Mouse (Mus musculus): ENCODE measurements around the gene Pax1. TPM values are rescaled to one million over a fixed set of nuclear protein-coding genes. Genes with fewer than 3 reads are reported as not detected.

Gene Pax1
- polyA plus RNA-seq, 1 experiment from 2014 or later: not detected

DNA sequence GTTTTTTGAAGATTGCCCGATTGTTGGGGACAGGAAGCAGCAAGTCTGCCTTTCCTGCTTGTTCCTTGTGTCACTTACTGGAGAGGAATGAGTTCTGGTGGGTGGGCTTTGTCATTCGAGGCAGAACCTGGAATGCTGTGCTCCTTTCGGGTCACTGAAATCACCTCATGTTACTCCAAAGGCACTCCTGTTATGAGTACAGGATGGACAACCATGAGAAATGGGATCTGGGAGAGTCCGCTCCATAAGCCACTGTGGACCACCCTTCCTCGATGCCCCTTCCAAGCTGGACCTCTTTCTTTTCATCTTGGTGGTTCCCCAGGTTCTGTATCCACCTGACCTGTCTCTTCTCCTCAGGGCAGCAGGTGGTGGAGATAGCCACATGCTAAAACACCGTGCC, 2.5 kb downstream of the Pax1 start:
- CTCF ChIA-PET: no interaction called here
- no peak for DNase-seq (ENCODE audit: low read depth, low spot score)
- no peak for ATAC-seq
- POLR2A ChIA-PET: no interaction called here
- TF ChIP-seq CTCF (IDR thresholded peaks at IDR 0.05): no peak
- in situ Hi-C loops (cut with MboI; ENCODE audit: low pct_unique_long_range_greater_than_20kb): no loop called here
- peaks cover 71% of the 10 kb centered on the region for H3K27me3 ChIP-seq

GRCm38 (mm10) chr2:147364982-147365907, 3.5 kb downstream of the Pax1 start:
- H3K27me3 ChIP-seq: peaks cover 64% of the 10 kb centered on the region
- ChIA-PET CTCF (no interaction called here), POLR2A (no interaction called here)
- in situ Hi-C loops (cut with MboI; ENCODE audit: low pct_unique_long_range_greater_than_20kb): no loop called here
- no peak for ATAC-seq
- DNase-seq (ENCODE audit: low read depth, low spot score): no peak
- no peak for TF ChIP-seq CTCF (IDR thresholded peaks at IDR 0.05)

DNA sequence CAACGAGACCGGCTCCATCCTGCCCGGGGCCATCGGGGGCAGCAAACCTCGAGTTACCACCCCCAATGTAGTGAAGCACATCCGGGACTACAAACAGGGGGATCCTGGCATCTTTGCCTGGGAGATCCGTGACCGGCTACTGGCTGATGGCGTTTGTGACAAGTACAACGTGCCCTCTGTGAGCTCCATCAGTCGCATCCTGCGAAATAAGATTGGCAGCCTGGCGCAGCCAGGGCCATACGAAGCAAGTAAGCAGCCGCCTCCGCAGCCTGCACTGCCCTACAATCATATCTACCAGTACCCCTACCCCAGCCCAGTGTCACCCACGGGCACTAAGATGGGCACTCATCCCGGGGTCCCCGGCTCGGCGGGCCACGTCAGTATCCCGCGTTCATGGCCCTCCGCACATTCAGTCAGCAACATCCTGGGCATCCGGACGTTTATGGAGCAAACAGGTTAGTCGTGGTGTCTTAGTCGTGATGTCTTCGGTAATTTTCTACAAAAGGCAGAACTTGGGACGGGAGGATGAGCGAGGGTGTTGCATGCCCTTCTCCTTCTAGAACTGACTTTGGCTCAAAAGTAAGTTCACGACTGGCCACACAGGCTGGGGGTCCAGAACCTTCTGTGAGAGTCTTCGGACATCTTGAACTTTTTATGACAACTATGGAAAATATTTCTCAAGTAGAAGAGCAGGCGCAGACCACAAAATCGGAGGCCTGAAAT, 4.3 kb downstream of the Pax1 start:
- CTCF ChIA-PET: no interaction called here
- DNase-seq (ENCODE audit: low read depth, low spot score) (no peak), ATAC-seq (no peak)
- in situ Hi-C loops (cut with MboI; ENCODE audit: low pct_unique_long_range_greater_than_20kb): no loop called here
- H3K27me3 ChIP-seq: peaks cover 57% of the 10 kb centered on the region
- POLR2A ChIA-PET: no interaction called here
- TF ChIP-seq CTCF (IDR thresholded peaks at IDR 0.05): no peak

GRCm38 (mm10) chr2:147367246-147367820, 5.6 kb downstream of the Pax1 start:
- ATAC-seq (no peak), DNase-seq (ENCODE audit: low read depth, low spot score) (no peak)
- ChIA-PET POLR2A (no interaction called here), CTCF (no interaction called here)
- H3K27me3 ChIP-seq: peaks cover 55% of the 10 kb centered on the region
- no peak for TF ChIP-seq CTCF (IDR thresholded peaks at IDR 0.05)
- in situ Hi-C loops (cut with MboI; ENCODE audit: low pct_unique_long_range_greater_than_20kb): no loop called here

GRCm38 (mm10) chr2:147367911-147368591, 6.3 kb downstream of the Pax1 start:
- ATAC-seq (no peak), DNase-seq (ENCODE audit: low read depth, low spot score) (no peak)
- ChIA-PET POLR2A (no interaction called here), CTCF (no interaction called here)
- TF ChIP-seq CTCF (IDR thresholded peaks at IDR 0.05): no peak
- H3K27me3 ChIP-seq: peaks cover 52% of the 10 kb centered on the region
- in situ Hi-C loops (cut with MboI; ENCODE audit: low pct_unique_long_range_greater_than_20kb): no loop called here

- ATAC-seq (no peak), DNase-seq (ENCODE audit: low read depth, low spot score) (no peak)
- H3K27me3 ChIP-seq: peaks cover 53% of the 10 kb centered on the region
- CTCF ChIA-PET: no interaction called here
- no peak for TF ChIP-seq CTCF (IDR thresholded peaks at IDR 0.05)
- POLR2A ChIA-PET: no interaction called here
- in situ Hi-C loops (cut with MboI; ENCODE audit: low pct_unique_long_range_greater_than_20kb): no loop called here
Observed at GRCm38 (mm10) chr2:147369561-147369960, 7.8 kb downstream of the Pax1 start.

DNA sequence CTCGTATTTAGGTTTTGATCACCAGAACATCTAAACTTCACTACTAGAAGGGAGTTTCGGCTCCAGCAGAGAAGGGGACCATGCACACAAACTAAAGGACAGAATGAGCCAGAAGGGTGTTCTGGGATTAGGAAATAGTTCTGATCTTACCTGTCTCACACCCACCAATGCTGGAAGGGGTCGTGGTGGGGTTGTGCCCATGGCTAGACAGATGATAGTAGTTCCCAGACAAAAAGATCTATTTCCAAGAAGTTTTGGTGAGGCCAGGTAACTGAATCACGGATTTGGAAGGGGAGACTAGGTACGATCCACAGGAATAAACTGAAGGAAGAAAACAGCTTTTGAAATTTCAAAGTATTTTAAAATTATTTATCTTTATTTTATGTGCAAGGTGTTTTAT, 8.4 kb downstream of the Pax1 start:
- no peak for ATAC-seq
- TF ChIP-seq CTCF (IDR thresholded peaks at IDR 0.05): no peak
- peaks cover 53% of the 10 kb centered on the region for H3K27me3 ChIP-seq
- DNase-seq (ENCODE audit: low read depth, low spot score): no peak
- ChIA-PET CTCF (no interaction called here), POLR2A (no interaction called here)
- in situ Hi-C loops (cut with MboI; ENCODE audit: low pct_unique_long_range_greater_than_20kb): no loop called here

GRCm38 (mm10) chr2:147371289-147371688, 9.6 kb downstream of the Pax1 start:
- DNase-seq (ENCODE audit: low read depth, low spot score) (no peak), ATAC-seq (no peak)
- H3K27me3 ChIP-seq: peaks cover 43% of the 10 kb centered on the region
- in situ Hi-C loops (cut with MboI; ENCODE audit: low pct_unique_long_range_greater_than_20kb): no loop called here
- no peak for TF ChIP-seq CTCF (IDR thresholded peaks at IDR 0.05)
- CTCF ChIA-PET: no interaction called here
- POLR2A ChIA-PET: no interaction called here

GRCm38 (mm10) chr2:147371840-147372239, 10.1 kb downstream of the Pax1 start:
- in situ Hi-C loops (cut with MboI; ENCODE audit: low pct_unique_long_range_greater_than_20kb): no loop called here
- DNase-seq (ENCODE audit: low read depth, low spot score) (no peak), ATAC-seq (no peak)
- POLR2A ChIA-PET: no interaction called here
- no peak for TF ChIP-seq CTCF (IDR thresholded peaks at IDR 0.05)
- CTCF ChIA-PET: no interaction called here
- H3K27me3 ChIP-seq: peaks cover 45% of the 10 kb centered on the region

DNA sequence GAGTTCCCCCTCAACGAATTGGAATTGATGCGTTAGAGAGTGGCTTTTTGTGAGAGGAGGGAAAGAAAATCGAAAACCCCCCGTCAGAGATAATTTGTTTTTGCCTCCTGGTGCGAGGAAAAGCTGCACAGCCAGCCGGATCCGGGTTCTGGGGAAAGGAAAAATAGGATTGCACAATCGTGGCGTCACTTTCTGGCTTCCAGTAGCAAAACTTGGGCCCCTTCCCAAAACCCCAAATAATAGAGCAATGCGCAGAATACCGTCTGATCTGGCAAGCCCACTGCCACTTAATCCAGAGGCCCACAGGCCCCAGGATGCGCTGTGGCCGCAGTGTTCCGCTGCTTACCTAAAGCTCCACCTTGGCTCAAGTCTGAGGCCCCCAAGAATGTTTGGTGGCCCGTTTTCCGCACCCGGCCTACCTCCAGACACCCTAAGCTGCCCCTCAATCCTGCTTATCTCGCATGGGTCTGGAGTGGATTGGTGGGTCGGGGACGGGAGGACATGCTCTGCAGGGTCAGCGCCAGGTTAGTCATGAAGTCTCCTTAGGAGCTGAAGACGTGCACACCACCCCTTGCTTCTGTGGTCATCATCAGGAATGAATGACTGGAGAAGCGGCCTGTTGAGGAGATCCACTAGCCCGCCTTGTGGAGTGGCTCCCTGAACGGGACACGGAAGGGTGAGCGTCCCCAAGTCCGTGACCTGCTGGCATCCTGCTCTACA, 11.4 kb downstream of the Pax1 start:
- DNase-seq (ENCODE audit: low read depth, low spot score): no peak
- no peak for ATAC-seq
- POLR2A ChIA-PET: no interaction called here
- H3K27me3 ChIP-seq: peaks cover 43% of the 10 kb centered on the region
- in situ Hi-C loops (cut with MboI; ENCODE audit: low pct_unique_long_range_greater_than_20kb): no loop called here
- TF ChIP-seq CTCF (IDR thresholded peaks at IDR 0.05): no peak
- CTCF ChIA-PET: no interaction called here
